Mouse (Mus musculus): Measurements from ENCODE around the gene Gm20737. TPM values are rescaled to one million over a fixed set of nuclear protein-coding genes. Genes with fewer than 3 reads are reported as not detected.

The Gm20737 gene
- not detected for polyA plus RNA-seq (2017; shearing (Covaris generic))

GRCm38 (mm10) chrY:10535942-10536341 is at the start of gene Gm20737:
TSS of gene Gm20737 (minus strand) at chrY:10536042.

GRCm38 (mm10) chrY:10553153-10553552 is 17.3 kb upstream of the Gm20737 start, which contains the start of gene Gm21775:
TSS of gene Gm21775 (plus strand) at chrY:10553453.

Other genes with a start within 250 kb of the Gm20737 start
- gene Gm20834, start 211.5 kb downstream of the Gm20737 start, polyA plus RNA-seq (2017; shearing (Covaris generic)), result not detected
- not detected for gene Gm28510, start 123.3 kb downstream of the Gm20737 start, polyA plus RNA-seq (2017; shearing (Covaris generic))
- not detected for gene Gm21775, start 17.4 kb upstream of the Gm20737 start, polyA plus RNA-seq (2017; shearing (Covaris generic))
- not detected for gene Gm21900, start 80.3 kb upstream of the Gm20737 start, polyA plus RNA-seq (2017; shearing (Covaris generic))
- gene Gm20777, start 216.4 kb upstream of the Gm20737 start, polyA plus RNA-seq (2017; shearing (Covaris generic)), result not detected

Measured in CD4-positive, CD25-positive, alpha-beta regulatory T cell (primary cell).